ENCODE assay signal across 17 mouse cellular contexts in the genomic region with DNA sequence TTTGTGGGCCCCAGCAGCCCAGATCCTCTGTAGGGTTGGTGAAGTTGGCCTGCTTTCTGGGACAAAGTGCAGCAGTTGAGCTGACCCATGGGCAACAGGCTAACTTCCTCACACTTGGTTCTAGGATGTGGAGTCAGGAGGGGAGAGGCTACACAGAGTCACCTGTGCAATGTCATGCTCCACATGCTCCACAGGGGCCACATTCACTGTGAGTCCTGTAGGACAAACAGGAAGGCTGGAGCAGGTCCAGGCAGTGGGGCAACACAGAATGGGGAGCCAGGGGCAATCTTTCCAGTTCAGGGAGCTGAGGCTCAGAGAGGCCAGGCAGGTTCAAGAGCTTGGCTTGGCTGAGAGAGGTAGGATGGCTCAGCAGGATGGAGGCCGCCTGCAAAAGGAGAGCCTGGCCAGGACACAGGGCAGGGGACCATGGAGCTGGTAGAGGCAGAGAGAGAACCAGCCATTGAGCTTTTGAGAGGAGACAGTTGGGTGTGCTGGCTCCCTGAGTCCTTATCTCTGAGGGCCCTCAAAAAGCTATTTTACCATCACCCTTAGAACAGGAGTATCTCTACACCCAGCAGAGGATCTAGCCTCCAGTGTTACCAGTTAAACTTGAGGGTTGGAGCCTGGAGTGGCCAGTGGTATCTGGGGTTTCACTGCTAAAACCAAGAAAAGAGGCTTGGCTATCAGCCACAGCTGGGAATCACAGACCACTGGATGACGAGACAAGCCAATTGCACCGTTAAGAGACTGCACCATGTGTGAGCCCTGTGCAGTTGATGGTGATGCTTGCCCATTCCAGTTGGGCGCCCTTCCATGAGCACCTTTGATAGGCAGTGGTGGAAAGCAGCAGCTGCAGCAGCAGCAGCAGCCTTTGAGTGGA. TPM values are rescaled to one million over a fixed set of nuclear protein-coding genes. Genes with fewer than 3 reads are reported as not detected.
A peak's percentile ranks its signal among the peaks of the same experiment; 100 is the strongest.
DNase-seq lines count a peak whose midpoint lies in the region; ATAC-seq lines count a peak whose summit lies in the region.
"Had no signal": no experiment of that assay in that cellular context is flagged by ENCODE, and none has a peak within 500 bp of the region (broad histone marks: within the 10 kb centered on the region; RNA-seq: fewer than 3 reads in every experiment).

No protein-coding gene starts in this region.

- no peak for DNase-seq in heart, embryonic 10.5 days (ENCODE audit: low spot score)
- no peak for DNase-seq in heart, adult 8-10 months (ENCODE audit: low spot score)
- DNase-seq in liver, embryonic 13.5 days, result no peak
- DNase-seq in thymus, adult 18-20 months, result no peak
- DNase-seq: adrenal gland, adult 2 months had no signal

- no peak overlapping the region for H3K9ac ChIP-seq in liver, embryonic 13.5 days
- no peak overlapping the region for H3K9ac ChIP-seq in liver, embryonic 12.5 days
- H3K9ac ChIP-seq: hindbrain, embryonic 15.5 days had no signal

- H3K4me1 ChIP-seq in heart, embryonic 10.5 days, result peaks cover 23% of the 10 kb centered on the region
- peaks cover 12% of the 10 kb centered on the region; the same call in 1 of the 2 replicates for H3K4me1 ChIP-seq in liver, embryonic 13.5 days (replicated peaks)
- H3K4me1 ChIP-seq in liver, embryonic 12.5 days, result peaks cover 8% of the 10 kb centered on the region; the same call in 1 of the 2 replicates
- peaks cover 15% of the 10 kb centered on the region for H3K4me1 ChIP-seq in brown adipose tissue, adult 24 weeks (ENCODE audit: control insufficient read depth, insufficient read depth, insufficient read length, low read length)

- H3K4me2 ChIP-seq in liver, embryonic 13.5 days, result no peak overlapping the region
- no peak overlapping the region for H3K4me2 ChIP-seq in liver, embryonic 12.5 days
- H3K4me2 ChIP-seq: hindbrain, embryonic 15.5 days; limb, embryonic 13.5 days had no signal

- H3K4me3 ChIP-seq in heart, embryonic 10.5 days, result no peak overlapping the region
- H3K4me3 ChIP-seq in liver, embryonic 13.5 days (replicated peaks), result no peak overlapping the region
- no peak overlapping the region for H3K4me3 ChIP-seq in liver, embryonic 12.5 days
- no peak overlapping the region for H3K4me3 ChIP-seq in brown adipose tissue, adult 24 weeks (ENCODE audit: insufficient read depth, low read depth, low read length)
- H3K4me3 ChIP-seq: hindbrain, embryonic 15.5 days; limb, embryonic 13.5 days had no signal

- H3K27ac ChIP-seq in heart, embryonic 10.5 days, result peak overlapping the region; percentile 18; the same call in 1 of the 2 replicates
- no peak overlapping the region for H3K27ac ChIP-seq in liver, embryonic 13.5 days
- no peak overlapping the region for H3K27ac ChIP-seq in liver, embryonic 12.5 days
- peak overlapping the region; percentile 56 for H3K27ac ChIP-seq in brown adipose tissue, adult 24 weeks (replicated peaks; ENCODE audit: low read depth, low read length)
- H3K27ac ChIP-seq: hindbrain, embryonic 15.5 days; kidney, postnatal 0 days; limb, embryonic 13.5 days had no signal

- H3K9me3 ChIP-seq in heart, embryonic 10.5 days, result no peaks in the 10 kb centered on the region
- H3K9me3 ChIP-seq in liver, embryonic 13.5 days (replicated peaks), result no peaks in the 10 kb centered on the region
- no peaks in the 10 kb centered on the region for H3K9me3 ChIP-seq in liver, embryonic 12.5 days (replicated peaks)
- H3K9me3 ChIP-seq: hindbrain, embryonic 15.5 days; limb, embryonic 13.5 days had no signal

- WGBS in heart, embryonic 10.5 days, result 66% methylated on average over 4 of the region's 4 CpGs
- 62% methylated on average over 4 of the region's 4 CpGs for WGBS in liver, embryonic 13.5 days (ENCODE audit: insufficient replicate concordance)
- WGBS in liver, embryonic 12.5 days (ENCODE audit: insufficient replicate concordance), result 51% methylated on average over 4 of the region's 4 CpGs

- peaks cover 36% of the 10 kb centered on the region for H3K36me3 ChIP-seq in heart, embryonic 10.5 days
- H3K36me3 ChIP-seq in liver, embryonic 13.5 days, result peaks cover 31% of the 10 kb centered on the region
- peaks cover 43% of the 10 kb centered on the region for H3K36me3 ChIP-seq in liver, embryonic 12.5 days
- H3K36me3 ChIP-seq: hindbrain, embryonic 15.5 days had no signal

- H3K27me3 ChIP-seq in heart, embryonic 10.5 days (ENCODE audit: insufficient read depth, poor library complexity, severe bottlenecking), result no peaks in the 10 kb centered on the region
- H3K27me3 ChIP-seq in liver, embryonic 13.5 days, result no peaks in the 10 kb centered on the region
- no peaks in the 10 kb centered on the region for H3K27me3 ChIP-seq in liver, embryonic 12.5 days (replicated peaks)
- H3K27me3 ChIP-seq: CH12.LX; hindbrain, embryonic 15.5 days; limb, embryonic 13.5 days; Patski had no signal

- peak; percentile 18; the same call in 1 of the 2 replicates for ATAC-seq in liver, embryonic 13.5 days (ENCODE audit: low read depth)
- no peak for ATAC-seq in liver, embryonic 12.5 days
- peak; percentile 73 for ATAC-seq in megakaryocyte-erythroid progenitor cell, adult 5-6 weeks (replicated peaks; ENCODE audit: low FRiP score, low TSS enrichment, poor library complexity, severe bottlenecking)

RNA-seq across cellular contexts. Expression of a gene that starts 11.5 kb away (rescaled TPM):
- 92.1 and 96.5 TPM in 2 replicates for polyA plus RNA-seq in heart, embryonic 10.5 days (2016; fragmentation: Nextera tagmentation; extraction: Ambion mirVana)
- 10 to 100 TPM; 30.1 to 64.0 (median 45.1) TPM for total RNA-seq in heart, adult 8-10 months (2022)
- 36.8 and 50.3 TPM in 2 replicates for polyA plus RNA-seq in liver, embryonic 13.5 days (2015; fragmentation: Nextera tagmentation; extraction: Ambion mirVana)
- polyA plus RNA-seq in liver, embryonic 12.5 days (2016; fragmentation: Nextera tagmentation; extraction: Ambion mirVana), result 46.0 and 47.1 TPM in 2 replicates
- 5.2 and 5.4 TPM in 2 replicates for polyA plus RNA-seq in brown adipose tissue, adult 24 weeks (2012; ENCODE audit: insufficient read depth, insufficient read length, missing spikeins)
- total RNA-seq in megakaryocyte-erythroid progenitor cell, adult 5-6 weeks (2014; fragmentation: Nextera tagmentation), result 3.8 and 5.3 TPM in 2 replicates
- 5.9 and 6.7 TPM in 2 replicates for total RNA-seq in megakaryocyte-erythroid progenitor cell, adult 5-6 weeks (2017)

RNA-seq across cellular contexts. Expression of a gene that starts 13.3 kb away (rescaled TPM):
- polyA plus RNA-seq in heart, embryonic 10.5 days (2016; fragmentation: Nextera tagmentation; extraction: Ambion mirVana), result 23.3 and 26.0 TPM in 2 replicates
- 10 to 100 TPM; 14.6 to 18.2 (median 17.4) TPM for total RNA-seq in heart, adult 8-10 months (2022)
- polyA plus RNA-seq in liver, embryonic 13.5 days (2015; fragmentation: Nextera tagmentation; extraction: Ambion mirVana), result 9.6 and 11.2 TPM in 2 replicates
- 11.6 and 12.8 TPM in 2 replicates for polyA plus RNA-seq in liver, embryonic 12.5 days (2016; fragmentation: Nextera tagmentation; extraction: Ambion mirVana)
- 20.4 and 20.7 TPM in 2 replicates for polyA plus RNA-seq in brown adipose tissue, adult 24 weeks (2012; ENCODE audit: insufficient read depth, insufficient read length, missing spikeins)
- total RNA-seq in megakaryocyte-erythroid progenitor cell, adult 5-6 weeks (2014; fragmentation: Nextera tagmentation), result 21.0 and 40.2 TPM in 2 replicates
- 27.1 and 30.4 TPM in 2 replicates for total RNA-seq in megakaryocyte-erythroid progenitor cell, adult 5-6 weeks (2017)

RNA-seq across cellular contexts. Expression of a gene that starts 31.9 kb away (rescaled TPM):
- 0.41 and 1.5 TPM in 2 replicates for polyA plus RNA-seq in heart, embryonic 10.5 days (2016; fragmentation: Nextera tagmentation; extraction: Ambion mirVana)
- total RNA-seq in heart, adult 8-10 months (2022), result not detected
- polyA plus RNA-seq in liver, embryonic 13.5 days (2015; fragmentation: Nextera tagmentation; extraction: Ambion mirVana), result 0.07 and 0.14 TPM in 2 replicates
- not detected in 2 replicates for polyA plus RNA-seq in liver, embryonic 12.5 days (2016; fragmentation: Nextera tagmentation; extraction: Ambion mirVana)
- polyA plus RNA-seq in brown adipose tissue, adult 24 weeks (2012; ENCODE audit: insufficient read depth, insufficient read length, missing spikeins), result not detected in 2 replicates
- total RNA-seq in megakaryocyte-erythroid progenitor cell, adult 5-6 weeks (2014; fragmentation: Nextera tagmentation), result not detected in 2 replicates
- total RNA-seq in megakaryocyte-erythroid progenitor cell, adult 5-6 weeks (2017), result 0.52 and 0.88 TPM in 2 replicates
- total RNA-seq: CH12.LX; left cerebral cortex, adult 18-20 months; megakaryocyte, adult 5-6 weeks had no signal
- polyA plus RNA-seq: cortical plate, adult 2 months; stomach, embryonic 16.5 days had no signal

Comparison
In these comparisons a context has a peak if more than half of its experiments do, and no peak if none do; other contexts are left out.
1. H3K27ac ChIP-seq: peak in heart, embryonic 10.5 days (single experiment) and brown adipose tissue, adult 24 weeks (single experiment); none in liver, embryonic 13.5 days (single experiment) and liver, embryonic 12.5 days (single experiment).